Mouse (Mus musculus) CD4-positive, CD25-positive, alpha-beta regulatory T cell, adult 2 months (primary cell): ENCODE measurements at regions not wholly inside any gene's neighbourhood (a gene's known extent, or its start where the extent isn't known, plus 50 kb on each side); places are given as distances from the start of the nearest gene placed in this dataset.

Experiments
- DNase-seq: peaks from one replicate; pipeline ENCODE4 v3.0.0-alpha.2; 2012; ENCODE audit warnings: low read depth, low spot score

DNA sequence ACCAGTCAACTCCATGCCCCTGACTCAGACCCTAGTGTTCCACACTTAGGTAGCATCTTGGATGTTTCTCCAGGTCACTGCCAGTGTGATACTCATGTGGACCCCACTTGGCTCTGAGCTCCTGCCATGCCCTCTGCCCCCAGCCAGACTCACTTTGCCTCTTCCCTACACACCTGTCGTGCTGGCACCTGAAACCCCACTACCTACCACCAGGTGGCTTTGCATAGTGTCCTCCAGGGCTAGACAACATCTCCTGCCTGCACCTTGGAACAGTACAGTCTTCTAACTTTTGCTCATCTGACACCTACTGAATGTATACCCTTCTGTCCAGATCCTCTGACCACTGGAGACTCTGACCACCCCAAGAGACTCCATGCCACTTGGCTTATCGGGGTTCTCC is 80.6 kb downstream of the Fam53a start:
- peak; percentile 36 for DNase-seq

DNA sequence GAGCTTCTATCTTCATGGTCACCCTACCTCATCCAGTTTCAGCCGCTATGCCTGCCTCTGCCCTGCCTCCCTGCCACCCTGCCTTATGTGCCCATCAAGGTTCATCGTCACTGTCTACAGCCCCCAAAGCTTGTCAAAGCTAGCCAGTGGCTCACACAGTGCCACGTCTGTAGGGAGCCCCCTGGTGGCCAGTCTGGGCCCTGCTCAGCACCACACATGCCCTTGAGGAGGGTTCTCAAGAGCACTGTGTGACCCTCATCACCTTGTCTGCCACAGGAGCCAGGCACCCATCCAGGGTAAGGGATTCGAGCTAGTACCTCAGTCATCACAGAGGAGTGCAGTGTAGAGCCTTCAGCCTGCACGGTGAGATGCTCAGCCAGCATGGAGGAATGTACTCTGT is 86.1 kb downstream of the Fam53a start:
- DNase-seq, result peak; percentile 81

DNA sequence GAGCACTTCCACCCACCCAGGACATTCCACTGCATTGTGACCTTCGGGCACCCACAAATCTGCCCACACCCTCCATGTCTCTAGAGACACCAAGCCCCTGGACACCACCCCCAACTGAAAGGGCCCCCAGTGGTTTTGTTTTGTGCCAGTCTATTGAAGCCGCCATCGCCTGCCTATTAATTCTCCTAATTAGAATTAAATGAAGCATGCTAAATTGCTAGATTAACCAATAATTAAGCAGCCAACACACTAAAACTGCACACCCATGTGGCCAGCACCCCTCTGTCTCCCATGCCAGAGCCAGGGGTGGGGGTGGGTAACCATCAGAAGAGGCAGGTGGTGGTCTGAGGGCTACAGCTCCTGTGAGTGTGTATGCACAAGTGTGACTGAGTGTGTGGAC is 86.8 kb downstream of the Fam53a start:
- no peak for DNase-seq

DNA sequence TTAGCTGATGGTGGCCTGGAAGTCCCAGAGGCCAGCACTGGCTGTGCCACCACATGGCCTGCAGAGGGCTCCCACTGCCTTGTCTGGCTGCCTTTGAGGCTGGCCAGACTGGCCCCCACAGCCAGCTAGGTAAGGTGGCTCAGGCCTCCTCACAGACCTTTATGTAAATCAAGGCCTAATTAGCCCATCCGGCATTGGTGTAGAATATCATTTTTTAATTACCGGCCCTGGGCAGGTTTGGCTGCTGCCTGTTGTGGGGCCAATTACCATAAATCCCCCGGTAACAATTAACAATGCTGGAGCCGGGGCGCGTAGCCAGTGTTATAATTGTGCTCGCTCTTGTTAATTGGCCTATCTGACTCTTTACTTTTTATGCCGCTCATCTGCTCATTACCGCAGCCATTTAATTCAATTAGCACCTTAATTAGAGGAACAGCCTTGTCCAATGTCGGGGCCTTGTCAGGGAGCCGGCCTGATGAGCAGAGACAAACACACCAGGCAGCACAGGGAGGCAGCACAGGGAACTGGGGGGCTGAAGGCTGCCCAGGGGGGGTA is 87.4 kb downstream of the Fam53a start:
- DNase-seq, result no peak

DNA sequence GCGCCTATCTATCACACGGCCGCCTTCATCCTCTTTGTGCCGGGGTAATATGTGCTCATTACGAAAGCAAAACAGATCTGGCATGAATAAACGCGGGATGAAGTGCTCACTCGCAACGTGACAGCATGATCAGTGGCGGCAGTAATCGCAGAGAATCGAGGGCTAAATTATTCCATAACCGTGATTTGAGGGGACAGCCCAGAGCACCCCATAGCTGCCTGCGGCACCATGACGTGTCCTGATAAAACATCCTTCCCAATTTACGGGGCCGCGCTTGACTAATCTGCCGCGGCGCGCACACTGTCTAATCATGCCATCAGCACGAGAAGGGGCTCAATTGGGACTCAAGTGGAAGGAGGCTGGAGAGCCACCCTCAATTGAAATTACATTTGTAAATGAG is 89.2 kb downstream of the Fam53a start:
- no peak for DNase-seq

DNA sequence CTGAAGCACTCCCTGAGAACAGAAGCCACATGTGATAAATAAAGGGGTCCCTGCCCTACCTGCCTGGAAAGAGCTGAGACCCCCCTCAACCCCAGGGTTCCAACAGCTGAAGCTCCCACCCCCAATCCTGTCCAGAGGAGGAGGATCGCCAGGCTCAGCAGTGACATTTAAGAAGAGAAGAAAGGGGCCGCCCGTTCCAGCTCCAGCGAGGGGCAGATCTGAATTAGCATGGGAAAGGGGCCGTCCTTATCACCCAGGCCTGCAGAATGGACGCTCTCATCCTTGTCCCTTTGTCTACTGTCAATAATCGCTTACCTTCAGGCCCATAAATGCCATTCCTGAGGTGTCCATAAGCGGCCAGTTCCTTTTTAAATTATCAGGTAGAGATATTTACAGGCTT is 92.0 kb downstream of the Fam53a start:
- no peak for DNase-seq

DNA sequence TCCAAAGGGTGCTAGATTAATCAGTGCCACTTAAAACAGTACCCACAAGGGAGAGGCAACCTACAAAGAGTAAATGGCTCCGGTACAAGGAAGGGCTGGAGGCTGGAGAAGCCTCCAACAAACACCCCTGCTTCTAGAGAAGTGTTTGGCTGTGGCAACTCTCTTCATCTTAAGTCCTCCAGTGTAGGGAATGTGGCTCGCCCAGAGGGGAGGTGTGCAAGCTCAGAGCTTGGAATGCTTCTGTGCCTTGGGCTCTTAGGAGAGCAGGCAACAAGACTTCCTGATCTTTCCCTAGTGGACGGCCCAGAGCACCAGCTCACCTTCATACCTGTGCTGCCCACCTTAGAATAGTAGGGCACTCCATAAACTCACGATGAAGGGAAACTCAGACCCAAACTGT is 92.4 kb downstream of the Fam53a start:
- DNase-seq, result no peak

DNA sequence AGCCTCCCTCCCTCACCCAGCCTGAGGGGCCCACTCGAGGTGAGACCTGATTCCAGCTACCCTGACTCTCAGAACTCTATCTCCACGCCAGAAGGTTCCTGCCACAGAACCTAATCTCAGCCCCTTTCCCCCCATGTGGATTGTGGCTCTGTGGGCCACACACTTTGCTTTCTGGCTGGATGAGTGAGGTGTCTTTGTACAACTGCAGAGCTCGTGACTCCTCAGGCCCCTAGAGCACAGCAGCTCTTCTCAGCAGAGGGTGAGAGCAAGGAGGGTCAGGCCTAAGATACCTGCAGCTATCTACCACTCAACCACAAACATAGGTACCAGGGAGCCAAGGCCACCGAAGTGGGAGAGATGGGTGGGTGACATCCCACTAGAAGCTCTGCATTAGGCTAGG is 93.2 kb downstream of the Fam53a start:
- no peak for DNase-seq

DNA sequence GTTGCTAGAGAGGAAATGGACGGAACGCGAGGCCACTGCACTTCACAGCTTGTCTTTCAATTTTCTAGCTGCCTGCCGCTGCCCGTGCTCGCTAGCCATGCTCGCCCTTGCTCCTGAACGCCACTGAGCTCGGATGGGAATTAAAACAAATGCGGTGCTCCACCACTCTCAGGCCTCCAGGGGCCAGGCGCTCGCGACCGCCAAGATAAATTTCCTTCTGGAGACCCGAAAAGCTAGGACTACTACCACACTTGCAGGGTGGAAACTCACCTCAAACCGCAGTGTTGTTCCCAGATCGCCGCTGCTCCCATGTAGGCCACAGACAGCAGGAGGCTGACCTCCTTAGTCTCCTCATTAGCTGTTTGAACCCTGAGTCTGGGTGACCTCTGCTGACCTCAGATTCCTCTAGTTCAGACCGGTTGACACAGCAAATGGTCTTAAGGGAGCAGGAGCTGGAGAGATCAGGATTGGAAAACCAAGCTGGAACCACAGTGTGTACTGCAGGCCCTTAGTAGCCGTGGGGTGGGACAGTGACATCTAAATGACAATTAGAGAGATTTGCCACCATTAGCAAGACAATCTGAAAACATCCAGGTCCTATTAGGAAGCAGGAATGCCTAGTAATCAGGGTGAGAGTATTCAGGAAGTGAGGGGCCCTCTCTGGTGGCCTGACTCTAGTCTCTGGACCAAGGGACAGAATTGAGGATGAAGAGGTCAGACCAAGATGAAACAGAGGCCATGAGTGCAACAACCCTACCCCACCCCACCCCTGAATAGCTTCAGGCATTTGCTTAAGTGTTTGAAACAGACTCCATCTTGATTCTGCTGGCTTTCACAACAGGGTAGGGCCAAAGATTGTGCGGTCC is 94.1 kb downstream of the Fam53a start:
- no peak for DNase-seq

DNA sequence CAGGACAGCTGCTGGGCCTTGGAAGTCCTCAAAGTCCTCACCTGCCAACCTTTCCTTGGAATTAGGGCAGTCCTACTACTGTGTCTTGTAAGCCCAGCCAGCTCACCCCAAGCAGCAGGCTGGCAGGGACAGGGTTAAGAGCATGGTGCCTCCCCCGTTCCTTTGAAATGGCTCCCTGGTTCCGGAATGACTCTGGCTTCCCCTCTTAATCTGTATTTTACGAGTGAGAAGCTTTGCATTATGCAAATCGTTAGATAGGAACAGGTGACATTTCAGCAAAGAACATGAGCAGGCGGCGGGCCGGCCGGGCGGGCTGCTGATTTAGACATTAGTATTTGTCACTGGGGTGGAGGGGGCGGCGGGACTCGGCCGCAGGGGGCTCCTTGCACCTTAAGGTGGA is 95.1 kb downstream of the Fam53a start:
- peak; percentile 41 for DNase-seq

DNA sequence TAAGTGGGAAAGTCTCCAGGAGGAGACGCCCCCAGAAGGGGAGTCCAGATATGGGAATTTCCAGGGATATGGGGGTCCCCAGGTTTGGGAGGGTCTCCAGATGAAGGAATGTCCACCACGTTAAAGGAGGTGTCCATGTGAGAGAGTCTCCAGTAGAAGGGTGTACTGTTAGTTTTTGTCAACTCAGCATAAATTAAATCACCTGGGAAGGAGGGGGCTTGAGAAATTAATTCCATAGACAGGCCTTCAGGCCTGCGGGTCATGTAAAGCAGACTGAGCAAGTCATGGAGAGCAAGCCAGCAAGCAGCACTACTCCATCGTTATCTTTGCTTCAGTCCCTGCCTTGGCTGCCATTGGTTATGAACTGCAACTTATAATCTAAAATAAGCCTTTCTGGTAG is 96.2 kb downstream of the Fam53a start:
- no peak for DNase-seq

DNA sequence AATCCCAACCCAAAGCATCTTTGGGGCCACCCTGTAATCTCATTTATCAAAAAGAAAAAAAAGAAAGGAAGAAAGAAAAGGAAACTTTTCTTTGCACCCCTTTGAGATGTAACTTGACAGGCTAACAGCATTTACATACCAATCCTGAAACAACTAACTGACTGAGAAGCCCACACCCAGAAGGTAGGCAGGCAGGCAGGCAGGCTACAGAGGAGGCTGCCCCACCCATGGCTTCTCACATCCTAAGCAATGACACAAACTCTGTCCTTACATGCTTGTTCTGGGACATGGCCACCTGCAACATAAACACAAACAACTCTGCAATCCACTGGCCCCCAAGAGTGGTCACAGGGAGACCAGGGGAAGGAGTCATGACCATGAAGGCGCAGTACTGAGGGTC is 97.5 kb upstream of the Nkx1-1 start:
- no peak for DNase-seq

DNA sequence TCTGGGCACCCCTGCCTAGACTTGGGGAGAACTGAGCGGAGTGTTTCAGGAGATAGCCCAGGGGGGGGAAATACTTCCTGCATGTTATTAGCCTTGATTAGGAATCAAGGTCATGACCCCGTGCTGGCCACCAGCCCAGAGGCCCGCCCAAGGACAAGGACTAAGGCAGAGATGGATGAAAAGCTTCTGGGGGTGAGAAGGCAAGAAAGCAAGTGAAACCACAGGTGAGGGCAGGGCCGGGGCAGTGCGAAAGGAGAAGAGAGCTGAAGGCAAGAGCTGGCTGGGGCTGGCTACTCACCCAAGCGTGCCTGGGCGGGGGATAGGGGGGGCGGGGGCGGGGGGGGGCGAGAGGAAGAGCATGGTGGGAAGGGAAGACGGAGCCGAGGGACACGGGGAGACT is 96.0 kb upstream of the Nkx1-1 start:
- no peak for DNase-seq

DNA sequence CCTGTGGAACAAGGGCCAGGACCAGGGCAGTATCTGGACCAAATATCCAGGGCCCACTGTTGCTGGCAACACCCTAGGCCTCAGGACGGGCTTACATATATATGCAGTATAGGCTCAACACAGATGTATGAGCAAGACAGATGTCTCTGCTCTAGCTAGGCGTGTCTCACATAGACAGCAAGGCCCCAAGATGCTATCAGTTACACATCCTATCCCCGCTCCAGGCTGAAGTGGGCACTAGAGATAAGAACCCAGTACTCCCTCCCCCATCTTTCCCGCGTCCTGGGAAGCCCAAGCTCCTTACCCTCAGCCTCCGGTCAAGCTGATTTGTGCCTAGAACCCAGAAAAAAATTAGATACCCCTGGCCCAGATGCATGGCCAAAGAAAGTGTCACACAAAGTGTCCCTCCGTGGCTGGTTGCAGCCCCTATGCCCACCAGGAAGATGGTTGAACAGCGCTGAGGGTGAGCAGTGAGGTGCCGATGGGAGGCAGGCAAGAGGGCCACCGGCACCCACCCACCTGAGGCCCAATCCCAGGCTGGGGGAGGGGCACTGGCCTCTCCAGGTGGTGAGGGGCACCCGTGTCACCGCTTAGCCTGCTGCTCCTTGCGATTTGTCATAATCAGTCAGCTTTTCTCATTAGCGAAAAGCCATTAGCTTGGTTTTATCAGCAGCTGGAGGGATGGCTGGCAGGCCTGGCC is 95.3 kb upstream of the Nkx1-1 start:
- no peak for DNase-seq

DNA sequence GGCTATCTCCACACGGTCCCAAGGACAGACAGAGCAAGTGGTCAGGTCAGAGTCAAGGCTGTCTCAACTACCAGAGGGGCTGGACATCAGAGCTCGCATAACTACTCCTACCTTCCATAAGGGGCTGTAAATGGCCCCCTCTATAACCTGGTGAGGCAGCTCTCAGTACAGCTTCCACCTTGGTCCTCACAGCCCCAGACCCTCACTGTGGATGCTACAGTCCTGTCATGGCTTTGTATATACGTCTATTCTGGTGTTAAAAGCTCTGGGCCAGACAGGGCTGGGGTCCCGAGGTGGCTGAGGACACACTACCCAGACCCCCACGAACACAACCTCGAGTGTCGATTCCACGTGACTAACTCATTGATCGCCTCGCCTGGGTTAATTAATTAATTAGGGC is 94.0 kb upstream of the Nkx1-1 start:
- no peak for DNase-seq

DNA sequence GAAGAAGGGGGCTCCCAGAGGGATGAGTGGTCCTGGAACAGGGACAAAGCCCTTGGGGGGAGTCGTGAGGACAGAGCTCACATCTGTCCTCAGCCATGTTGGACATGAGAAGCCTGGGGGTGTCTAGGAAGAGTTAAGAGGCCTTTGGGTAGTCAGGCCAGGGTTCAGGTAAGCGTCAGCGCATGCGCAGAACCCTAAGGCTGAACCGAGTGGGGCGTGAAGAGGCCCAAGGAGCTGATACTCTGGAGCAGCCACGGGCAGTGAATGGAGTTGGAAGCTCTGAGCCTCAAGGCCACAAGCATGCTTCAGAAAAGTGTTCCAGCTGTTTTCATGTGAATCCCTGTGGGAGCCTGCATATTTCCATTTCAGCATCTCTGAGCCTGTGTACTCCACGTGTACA is 93.5 kb upstream of the Nkx1-1 start:
- no peak for DNase-seq

DNA sequence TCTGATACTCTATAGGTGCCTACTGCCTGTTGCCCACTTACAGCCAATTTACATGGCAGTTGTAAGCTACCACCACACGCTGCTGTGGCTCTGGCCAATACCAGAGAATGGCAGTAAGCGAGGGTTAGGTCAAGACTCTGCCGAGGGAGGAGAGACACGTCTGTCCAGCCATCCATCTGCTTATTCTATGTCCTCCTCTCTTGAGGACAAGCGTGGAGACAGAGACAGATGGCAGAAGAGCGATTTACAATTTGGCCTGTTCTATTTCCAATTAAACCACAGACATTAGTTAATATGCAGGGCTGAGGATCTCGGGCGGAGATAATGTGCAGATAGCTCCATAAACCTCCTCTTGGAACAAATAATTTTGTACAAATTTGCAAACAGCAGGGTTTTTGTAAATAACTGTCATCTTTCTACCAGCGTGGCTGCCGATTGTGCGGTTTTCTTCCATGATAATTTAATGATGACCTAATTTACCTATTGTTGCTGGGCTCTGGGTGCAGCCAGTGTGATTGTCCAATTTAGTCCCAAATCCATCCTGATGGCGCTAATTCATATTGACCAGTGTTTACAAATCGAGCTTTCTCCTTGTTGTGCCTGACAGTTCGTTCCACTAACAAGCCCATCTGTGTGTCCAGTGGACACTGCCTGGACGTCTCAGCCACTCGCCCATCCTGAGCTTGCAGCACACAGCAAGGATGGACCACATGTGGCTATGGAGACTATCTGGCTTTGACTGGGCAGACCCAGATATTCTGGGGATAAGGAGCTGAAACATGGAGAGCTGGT is 88.4 kb upstream of the Nkx1-1 start:
- DNase-seq, result no peak

DNA sequence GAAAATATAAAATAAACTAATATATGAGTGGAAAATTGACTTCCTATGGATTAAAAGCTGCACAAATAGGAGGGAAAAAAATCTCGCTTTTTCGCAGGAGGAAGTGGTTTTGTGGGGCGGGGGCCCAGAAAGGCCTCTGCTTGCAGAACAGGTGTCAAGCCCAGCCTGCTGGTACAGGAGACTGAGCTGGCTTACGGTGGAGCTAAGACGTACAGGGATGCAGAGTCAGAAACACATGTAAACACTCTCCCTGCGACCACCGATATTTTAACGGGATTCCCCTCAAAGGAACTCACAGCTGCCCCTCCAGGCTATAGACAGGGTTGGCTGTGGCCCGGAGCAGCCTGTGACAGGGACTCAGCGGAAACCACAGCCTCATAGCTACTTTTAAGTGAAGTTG is 87.1 kb upstream of the Nkx1-1 start:
- DNase-seq, result peak; percentile 55

DNA sequence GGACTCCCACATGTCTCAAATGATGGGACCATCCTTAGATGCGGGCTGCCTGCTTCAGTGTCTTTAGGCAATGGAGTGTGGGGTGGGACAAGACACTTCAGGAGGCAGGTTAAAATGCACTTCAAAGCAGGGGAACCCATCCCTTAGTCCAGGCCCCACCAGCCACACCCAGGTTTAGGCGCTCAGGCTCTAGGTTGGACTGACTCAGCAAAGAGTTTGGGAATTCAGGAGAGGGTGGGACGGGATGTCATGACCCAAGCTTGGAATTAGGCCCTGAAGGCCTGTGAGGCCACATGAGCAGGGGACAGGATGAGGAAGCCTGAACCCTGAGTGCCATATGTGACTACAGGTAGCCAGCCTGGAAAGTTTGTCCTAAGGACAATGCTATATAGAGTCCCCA is 85.6 kb upstream of the Nkx1-1 start:
- DNase-seq, result no peak

DNA sequence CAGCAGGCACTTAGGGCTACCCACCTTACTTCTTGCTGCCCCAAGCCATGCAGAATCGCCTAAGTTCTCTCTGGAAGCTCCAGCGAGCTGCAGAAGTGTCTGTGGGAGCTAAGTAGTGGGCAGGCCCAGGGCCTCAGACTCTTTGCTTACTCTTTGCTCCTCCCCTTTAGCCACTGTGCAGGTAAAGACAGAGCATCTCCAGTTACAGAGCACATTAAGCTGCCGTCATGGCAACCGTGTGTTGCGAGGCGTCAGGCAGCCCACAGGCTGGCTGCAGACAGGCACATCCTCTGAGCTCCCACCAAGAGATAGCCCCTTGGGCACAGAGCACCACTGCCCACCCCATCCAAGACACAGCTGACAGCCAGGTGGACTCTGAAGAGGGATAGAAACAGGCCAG is 85.1 kb upstream of the Nkx1-1 start:
- no peak for DNase-seq

DNA sequence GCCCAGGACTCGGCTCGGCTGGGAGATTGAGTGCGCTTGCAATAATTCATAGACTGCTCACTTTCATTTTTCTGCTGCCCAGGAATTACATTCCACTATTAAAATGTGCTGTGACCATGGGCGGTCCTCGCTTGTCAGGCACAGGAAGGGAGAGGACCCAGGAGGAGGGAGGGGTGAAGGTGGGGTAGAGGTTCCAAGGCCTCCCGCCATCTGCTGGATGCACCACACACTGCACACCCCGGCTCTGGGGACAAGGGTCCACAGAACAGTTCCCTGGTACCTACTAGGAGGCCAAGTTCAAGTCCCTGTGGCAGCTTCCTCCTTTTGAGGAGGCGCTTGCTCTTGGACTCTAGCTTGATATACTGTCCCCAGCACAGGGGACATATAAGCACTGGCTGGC is 83.8 kb upstream of the Nkx1-1 start:
- no peak for DNase-seq

DNA sequence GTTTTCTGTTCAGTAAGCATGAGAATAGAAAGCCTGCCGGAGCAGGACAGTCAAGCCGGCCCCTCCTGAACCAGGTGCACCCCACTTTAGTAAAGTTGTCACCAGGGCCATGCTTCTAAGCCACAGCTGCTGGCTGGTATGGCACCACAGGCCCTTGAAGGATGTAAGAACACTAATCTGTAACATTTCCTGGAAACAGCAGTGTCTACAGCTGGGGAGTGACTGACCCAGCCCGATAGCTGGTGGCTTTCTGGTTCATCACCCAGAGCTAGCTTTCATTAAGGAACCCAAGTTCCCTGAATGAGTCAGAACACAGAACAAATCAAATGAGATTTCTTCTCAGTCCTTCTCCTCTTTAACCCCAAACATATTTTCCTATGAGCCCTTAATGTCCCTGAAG is 82.4 kb upstream of the Nkx1-1 start:
- no peak for DNase-seq
